Mouse (Mus musculus) limb, embryonic 15.5 days (tissue): Measurements from ENCODE around the gene Tigd4. TPM values are rescaled to one million over a fixed set of nuclear protein-coding genes. Genes with fewer than 3 reads are reported as not detected.
"Not testable (repeated sequence)": the region's sequence is repeated elsewhere in the genome, so short reads cannot be mapped to it uniquely, and the experiment has no call there.

Experiments used
- ATAC-seq: fragments of 200-750 bp; cut with Nextera tagmentation; 2 replicates; pipeline ENCODE4 v1.8.0; 2017; ENCODE audit warnings: low read depth, moderate TSS enrichment; ENCODE audit not compliant: insufficient number of reproducible peaks, low FRiP score, low TSS enrichment
- H3K27ac ChIP-seq: fragments of 300-500 bp; sonication (generic); 2 replicates; pipeline ENCODE4 v1.5.1; 2015; ENCODE audit warnings: moderate library complexity, mild to moderate bottlenecking, inconsistent platforms
- H3K27me3 ChIP-seq: fragments of 300-500 bp; sonication (generic); 2 replicates; pipeline ENCODE4 v1.6.1; 2015; ENCODE audit warnings: inconsistent platforms
- H3K36me3 ChIP-seq: fragments of 300-500 bp; sonication (generic); 2 replicates; pipeline ENCODE4 v1.6.1; 2015; ENCODE audit warnings: inconsistent platforms
- H3K4me1 ChIP-seq: fragments of 300-500 bp; sonication (generic); 2 replicates; pipeline ENCODE4 v1.6.1; 2015; ENCODE audit warnings: inconsistent platforms
- H3K4me2 ChIP-seq: fragments of 300-500 bp; sonication (generic); 2 replicates; pipeline ENCODE4 v1.6.1; 2015; ENCODE audit warnings: mild to moderate bottlenecking, inconsistent platforms
- H3K4me3 ChIP-seq: fragments of 300-500 bp; sonication (generic); 2 replicates; pipeline ENCODE4 v1.5.1; 2015; ENCODE audit warnings: mild to moderate bottlenecking, inconsistent platforms
- H3K9ac ChIP-seq: fragments of 300-500 bp; sonication (generic); 2 replicates; pipeline ENCODE4 v1.6.1; 2015; ENCODE audit warnings: inconsistent platforms
- H3K9me3 ChIP-seq: fragments of 300-500 bp; sonication (generic); 2 replicates; pipeline ENCODE4 v1.6.1; 2016; ENCODE audit warnings: inconsistent platforms
- WGBS: fragments of 180-500 bp; shearing (Covaris S2); methylation state at CpG from one replicate; pipeline ENCODE4 v1.1.7; 2015; 5-methylcytosine and 5-hydroxymethylcytosine counted together
- polyA plus RNA-seq: library from polyadenylated mRNA; unstranded; fragments of >200 nt; fragmentation: Nextera tagmentation; extraction: Ambion mirVana; gene quantifications from 2 replicates; pipeline ENCODE4 v1.2.1, GENCODE M21; 2015

The Tigd4 gene
- 2.4 and 3.0 TPM in 2 replicates for polyA plus RNA-seq

- ATAC-seq, result no peak
- 72% methylated on average over 2 of the region's 2 CpGs for WGBS
- Histone ChIP-seq H3K4me1 (0 out of 2 replicates have a peak, but pooled peaks cover 7% of the 10 kb centered on the region), H3K27ac (no peak within 1 kb of the TSS), H3K9ac (no peak within 1 kb of the TSS), H3K9me3 (no peaks in the 10 kb centered on the region), H3K4me3 (no peak within 1 kb of the TSS), H3K36me3 (no peaks in the 10 kb centered on the region), H3K27me3 (0 out of 2 replicates have a peak, but pooled peaks cover 5% of the 10 kb centered on the region), H3K4me2 (no peak within 1 kb of the TSS)
Measured at GRCm38 (mm10) chr3:84593274-84593673, at the start of gene Tigd4. TSS of gene Tigd4 (plus strand) at chr3:84593574.

- no peak for ATAC-seq
- Histone ChIP-seq H3K9me3 (no peaks in the 10 kb centered on the region), H3K4me3 (no peak overlapping the region), H3K27ac (no peak overlapping the region), H3K9ac (no peak overlapping the region), H3K4me2 (no peak overlapping the region), H3K4me1 (0 out of 2 replicates have a peak, but pooled peaks cover 2% of the 10 kb centered on the region), H3K36me3 (no peaks in the 10 kb centered on the region), H3K27me3 (no peaks in the 10 kb centered on the region)
- WGBS, result 51% methylated on average over 8 of the region's 8 CpGs
Measured at GRCm38 (mm10) chr3:84547177-84547576, 46.2 kb upstream of the Tigd4 start.

GRCm38 (mm10) chr3:84555780-84556179 is 37.6 kb upstream of the Tigd4 start:
- Histone ChIP-seq H3K27ac (no peak overlapping the region), H3K9ac (no peak overlapping the region), H3K4me3 (no peak overlapping the region), H3K36me3 (no peaks in the 10 kb centered on the region), H3K4me1 (peaks cover 19% of the 10 kb centered on the region), H3K9me3 (no peaks in the 10 kb centered on the region), H3K4me2 (no peak overlapping the region), H3K27me3 (no peaks in the 10 kb centered on the region)
- WGBS, result 82% methylated on average over 3 of the region's 3 CpGs
- ATAC-seq, result no peak

GRCm38 (mm10) chr3:84558301-84558700 is 35.1 kb upstream of the Tigd4 start:
- no peak for ATAC-seq
- WGBS, result 86% methylated on average over 3 of the region's 3 CpGs
- H3K4me3 ChIP-seq, result no peak overlapping the region
- no peak overlapping the region for H3K4me2 ChIP-seq
- peaks cover 19% of the 10 kb centered on the region for H3K4me1 ChIP-seq
- no peak overlapping the region for H3K27ac ChIP-seq
- H3K36me3 ChIP-seq, result no peaks in the 10 kb centered on the region
- no peaks in the 10 kb centered on the region for H3K27me3 ChIP-seq
- H3K9me3 ChIP-seq, result no peaks in the 10 kb centered on the region
- H3K9ac ChIP-seq, result no peak overlapping the region

GRCm38 (mm10) chr3:84562911-84563310 is 30.5 kb upstream of the Tigd4 start:
- H3K9me3 ChIP-seq, H3K27ac ChIP-seq, H3K27me3 ChIP-seq, H3K4me1 ChIP-seq, H3K4me3 ChIP-seq, H3K4me2 ChIP-seq, ATAC-seq, H3K9ac ChIP-seq, H3K36me3 ChIP-seq: not testable (repeated sequence)
- 88% methylated on average over 2 of the region's 2 CpGs for WGBS

- H3K9ac ChIP-seq, result no peak overlapping the region
- 0 out of 2 replicates have a peak, but pooled peaks cover 3% of the 10 kb centered on the region for H3K4me1 ChIP-seq
- H3K36me3 ChIP-seq, result no peaks in the 10 kb centered on the region
- ATAC-seq, result no peak
- H3K4me2 ChIP-seq, result no peak overlapping the region
- no peak overlapping the region for H3K27ac ChIP-seq
- no peaks in the 10 kb centered on the region for H3K9me3 ChIP-seq
- WGBS, result 82% methylated on average over 4 of the region's 4 CpGs
- H3K4me3 ChIP-seq, result no peak overlapping the region
- H3K27me3 ChIP-seq, result no peaks in the 10 kb centered on the region
Measured at GRCm38 (mm10) chr3:84563415-84563814, 30.0 kb upstream of the Tigd4 start.

- H3K4me2 ChIP-seq, result no peak overlapping the region
- no peak for ATAC-seq
- H3K27me3 ChIP-seq, result no peaks in the 10 kb centered on the region
- no peak overlapping the region for H3K4me3 ChIP-seq
- H3K9me3 ChIP-seq, result no peaks in the 10 kb centered on the region
- peaks cover 13% of the 10 kb centered on the region for H3K4me1 ChIP-seq
- no peaks in the 10 kb centered on the region for H3K36me3 ChIP-seq
- H3K9ac ChIP-seq, result no peak overlapping the region
- 83% methylated on average over 6 of the region's 6 CpGs for WGBS
- no peak overlapping the region for H3K27ac ChIP-seq
Measured at GRCm38 (mm10) chr3:84568540-84568939, 24.8 kb upstream of the Tigd4 start.

GRCm38 (mm10) chr3:84569587-84569986 is 23.8 kb upstream of the Tigd4 start:
- Histone ChIP-seq H3K27ac (no peak overlapping the region), H3K4me3 (no peak overlapping the region), H3K9me3 (no peaks in the 10 kb centered on the region), H3K4me2 (no peak overlapping the region), H3K36me3 (no peaks in the 10 kb centered on the region), H3K9ac (no peak overlapping the region), H3K4me1 (peaks cover 13% of the 10 kb centered on the region), H3K27me3 (no peaks in the 10 kb centered on the region)
- 70% methylated on average over 6 of the region's 6 CpGs for WGBS
- no peak for ATAC-seq

GRCm38 (mm10) chr3:84570501-84570900 is 22.9 kb upstream of the Tigd4 start:
- 75% methylated on average over 3 of the region's 3 CpGs for WGBS
- Histone ChIP-seq H3K4me1 (peaks cover 13% of the 10 kb centered on the region), H3K4me3 (no peak overlapping the region), H3K27me3 (no peaks in the 10 kb centered on the region), H3K36me3 (no peaks in the 10 kb centered on the region), H3K9ac (no peak overlapping the region), H3K4me2 (no peak overlapping the region), H3K9me3 (no peaks in the 10 kb centered on the region), H3K27ac (no peak overlapping the region)
- ATAC-seq, result no peak

GRCm38 (mm10) chr3:84580716-84581115 is 12.7 kb upstream of the Tigd4 start:
- WGBS, result 50% methylated on average over 4 of the region's 4 CpGs
- H3K4me3 ChIP-seq, result peak overlapping the region; percentile 76
- no peak for ATAC-seq

GRCm38 (mm10) chr3:84581696-84582022 is 11.7 kb upstream of the Tigd4 start:
- H3K27me3 ChIP-seq, result no peaks in the 10 kb centered on the region
- H3K4me1 ChIP-seq, result peaks cover 20% of the 10 kb centered on the region
- ATAC-seq, result no peak
- H3K4me2 ChIP-seq, result peak overlapping the region; percentile 68
- WGBS, result 0% methylated on average over 4 of the region's 4 CpGs
- no peaks in the 10 kb centered on the region for H3K9me3 ChIP-seq
- peak overlapping the region; percentile 60 for H3K9ac ChIP-seq
- peak overlapping the region; percentile 76 for H3K4me3 ChIP-seq
- peak overlapping the region; percentile 94 for H3K27ac ChIP-seq
- no peaks in the 10 kb centered on the region for H3K36me3 ChIP-seq

More at GRCm38 (mm10) chr3:84580716-84581115, 12.7 kb upstream of the Tigd4 start:
- peak overlapping the region; percentile 68 for H3K4me2 ChIP-seq
- H3K27me3 ChIP-seq, result no peaks in the 10 kb centered on the region
- no peak overlapping the region for H3K27ac ChIP-seq
- H3K9ac ChIP-seq, result no peak overlapping the region
- H3K9me3 ChIP-seq, result no peaks in the 10 kb centered on the region
- H3K4me1 ChIP-seq, result peaks cover 20% of the 10 kb centered on the region
- H3K36me3 ChIP-seq, result no peaks in the 10 kb centered on the region

- Histone ChIP-seq H3K4me1 (peaks cover 22% of the 10 kb centered on the region), H3K9ac (peak within 1 kb of the TSS; percentile 60), H3K27ac (peak within 1 kb of the TSS; percentile 94), H3K36me3 (no peaks in the 10 kb centered on the region), H3K4me2 (peak within 1 kb of the TSS; percentile 68), H3K9me3 (no peaks in the 10 kb centered on the region), H3K4me3 (peak within 1 kb of the TSS; percentile 76), H3K27me3 (no peaks in the 10 kb centered on the region)
- peak; percentile 97 for ATAC-seq
- under 1% methylated on average over 61 of the region's 70 CpGs for WGBS
Measured at GRCm38 (mm10) chr3:84582023-84582912, 11.1 kb upstream of the Tigd4 start, which contains the start of gene Arfip1. TSS of gene Arfip1 (minus strand) at chr3:84582625.
